Mouse (Mus musculus): Measurements from ENCODE around the gene Hddc2. TPM values are rescaled to one million over a fixed set of nuclear protein-coding genes. Genes with fewer than 3 reads are reported as not detected.

Hddc2 gene
- 32.0 TPM for total RNA-seq (2023)

GRCm38 (mm10) chr10:31312865-31313848, at the start of gene Hddc2:
TSS of gene Hddc2 (plus strand) at chr10:31313383.

Other genes starting within 250 kb of the Hddc2 start
- gene Tpd52l1, start 132.6 kb downstream of the Hddc2 start, total RNA-seq (2023) = not detected

Measured in CD8-positive naive resting alpha-beta T cell, adult 57 days (primary cell).